Mouse (Mus musculus) adrenal gland, postnatal 10 days (tissue): ENCODE measurements at regions not wholly inside any gene's neighbourhood (a gene's known extent, or its start where the extent isn't known, plus 50 kb on each side); places are given as distances from the start of the nearest gene placed in this dataset. TPM values are rescaled to one million over a fixed set of nuclear protein-coding genes. Genes with fewer than 3 reads are reported as not detected.

ENCODE experiments used
- microRNA-seq: library from miRNA; unstranded; fragments of <30 nt; microRNA quantifications from one replicate; pipeline ENCODE4 v1.2.0, GENCODE M21; 2021

Small RNAs in the stretch of these regions (microRNA-seq; reads per million reads assigned to microRNA genes)
- not detected for gene Gm44338
